7 mouse cellular contexts compared by ENCODE assay signal in the genomic region with DNA sequence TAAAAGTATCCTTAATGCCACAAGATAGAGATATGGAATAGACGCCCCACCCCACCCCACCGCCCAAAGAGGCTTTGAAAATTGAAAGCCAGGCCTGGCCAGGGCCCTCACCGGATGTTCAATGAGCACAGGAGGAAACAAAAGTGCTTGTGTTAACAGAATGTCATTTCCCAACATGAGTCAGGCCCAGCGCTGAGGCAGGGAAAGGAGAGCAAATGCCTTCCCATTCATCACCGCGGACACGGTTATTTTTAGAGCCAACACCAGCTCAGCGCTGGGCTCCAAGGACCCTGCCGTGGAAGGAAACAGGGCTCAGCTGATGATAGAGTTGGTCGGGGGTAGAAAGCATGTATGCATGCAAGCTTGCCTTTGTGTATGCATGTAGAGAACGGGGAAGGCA. TPM values are rescaled to one million over a fixed set of nuclear protein-coding genes. Genes with fewer than 3 reads are reported as not detected.
DNase-seq lines count a peak whose midpoint lies in the region; ATAC-seq and TF ChIP-seq lines count a peak whose summit lies in the region.

No protein-coding gene starts in this region.

- no peak overlapping the region for H3K4me2 ChIP-seq in hindbrain, embryonic 11.5 days (replicated peaks; ENCODE audit: low read depth, low read length)
- H3K4me2 ChIP-seq in liver, embryonic 11.5 days: no peak overlapping the region
- H3K4me2 ChIP-seq in stomach, embryonic 14.5 days (replicated peaks; ENCODE audit: low read depth, low read length): no peak overlapping the region; the same call in 1 of the 2 replicates

- H3K9ac ChIP-seq in hindbrain, embryonic 11.5 days (ENCODE audit: low read depth, low read length): no peak overlapping the region
- H3K9ac ChIP-seq in liver, embryonic 11.5 days (ENCODE audit: low read depth, low read length): no peak overlapping the region
- H3K9ac ChIP-seq in stomach, embryonic 14.5 days (replicated peaks; ENCODE audit: low read depth, low read length): no peak overlapping the region

- TF ChIP-seq POLR2A in embryonic fibroblast, embryonic 13.5 days (IDR thresholded peaks at IDR 0.05; ENCODE audit: low read depth, low read length): 0 out of 2 replicates have a peak, but pooled peaks have one; percentile 11

- DNase-seq in thymus, postnatal 4 days: peak; percentile 49
- no peak for DNase-seq in thymus, adult 18-20 months
- peak; percentile 28 for DNase-seq in hindbrain, embryonic 11.5 days (ENCODE audit: low spot score)
- peak; percentile 39 for DNase-seq in liver, embryonic 11.5 days (ENCODE audit: low spot score)
- DNase-seq in cerebellum, adult 9-11 months: no peak

- H3K4me1 ChIP-seq in embryonic fibroblast, embryonic 13.5 days (ENCODE audit: control insufficient read depth, insufficient read depth, low read length): peaks cover 8% of the 10 kb centered on the region
- no peaks in the 10 kb centered on the region for H3K4me1 ChIP-seq in hindbrain, embryonic 11.5 days (replicated peaks; ENCODE audit: control insufficient read depth, insufficient read depth, low read length)
- peaks cover 8% of the 10 kb centered on the region; the same call in 1 of the 2 replicates for H3K4me1 ChIP-seq in liver, embryonic 11.5 days (replicated peaks; ENCODE audit: control insufficient read depth, insufficient read depth, low read length)
- H3K4me1 ChIP-seq in stomach, embryonic 14.5 days (ENCODE audit: control insufficient read depth, insufficient read depth, low read length): peaks cover 25% of the 10 kb centered on the region

- no peak overlapping the region for H3K4me3 ChIP-seq in embryonic fibroblast, embryonic 13.5 days (ENCODE audit: insufficient read depth, low read length)
- H3K4me3 ChIP-seq in hindbrain, embryonic 11.5 days (ENCODE audit: low read depth, low read length): no peak overlapping the region
- H3K4me3 ChIP-seq in liver, embryonic 11.5 days (ENCODE audit: low read depth, low read length): no peak overlapping the region
- H3K4me3 ChIP-seq in stomach, embryonic 14.5 days (ENCODE audit: low read depth, low read length): no peak overlapping the region

- H3K9me3 ChIP-seq in hindbrain, embryonic 11.5 days (ENCODE audit: control insufficient read depth, low read length): no peaks in the 10 kb centered on the region
- no peaks in the 10 kb centered on the region for H3K9me3 ChIP-seq in liver, embryonic 11.5 days (ENCODE audit: control insufficient read depth, low read length)
- H3K9me3 ChIP-seq in stomach, embryonic 14.5 days (ENCODE audit: control insufficient read depth, low read depth, low read length): no peaks in the 10 kb centered on the region

- no peaks in the 10 kb centered on the region for H3K36me3 ChIP-seq in hindbrain, embryonic 11.5 days (ENCODE audit: control insufficient read depth, insufficient read depth, low read length)
- H3K36me3 ChIP-seq in liver, embryonic 11.5 days (ENCODE audit: control insufficient read depth, insufficient read depth, low read length): no peaks in the 10 kb centered on the region
- H3K36me3 ChIP-seq in stomach, embryonic 14.5 days (ENCODE audit: control insufficient read depth, insufficient read depth, low read length): no peaks in the 10 kb centered on the region

- TF ChIP-seq CTCF in embryonic fibroblast, embryonic 13.5 days (IDR thresholded peaks at IDR 0.05; ENCODE audit: borderline replicate concordance, insufficient read depth, low read length): no peak

- ATAC-seq in hindbrain, embryonic 11.5 days (ENCODE audit: low FRiP score): peak; percentile 49; the same call in 1 of the 2 replicates
- 0 out of 2 replicates have a peak, but pooled peaks have one; percentile 15 for ATAC-seq in liver, embryonic 11.5 days (replicated peaks; ENCODE audit: low FRiP score)
- peak; percentile 10; the same call in 1 of the 2 replicates for ATAC-seq in stomach, embryonic 14.5 days (ENCODE audit: insufficient number of reproducible peaks, insufficient read depth, low FRiP score, low read depth)

- 34% methylated on average over 11 of the region's 11 CpGs for WGBS in hindbrain, embryonic 11.5 days
- WGBS in liver, embryonic 11.5 days: 49% methylated on average over 11 of the region's 11 CpGs
- 16% methylated on average over 11 of the region's 11 CpGs for WGBS in stomach, embryonic 14.5 days

- no peaks in the 10 kb centered on the region for H3K27me3 ChIP-seq in hindbrain, embryonic 11.5 days (ENCODE audit: control insufficient read depth, insufficient read depth, low read length)
- H3K27me3 ChIP-seq in liver, embryonic 11.5 days (replicated peaks; ENCODE audit: control insufficient read depth, insufficient read depth, low read length): no peaks in the 10 kb centered on the region
- no peaks in the 10 kb centered on the region for H3K27me3 ChIP-seq in stomach, embryonic 14.5 days (ENCODE audit: control insufficient read depth, insufficient read depth, low read length)

- peak overlapping the region; percentile 95 for H3K27ac ChIP-seq in embryonic fibroblast, embryonic 13.5 days (ENCODE audit: insufficient read depth, low read length)
- H3K27ac ChIP-seq in hindbrain, embryonic 11.5 days (ENCODE audit: low read depth, low read length): no peak overlapping the region
- H3K27ac ChIP-seq in liver, embryonic 11.5 days (ENCODE audit: low read depth, low read length): peak overlapping the region; percentile 36; the same call in 1 of the 2 replicates
- H3K27ac ChIP-seq in stomach, embryonic 14.5 days (ENCODE audit: low read length): peak overlapping the region; percentile 84; the same call in 1 of the 2 replicates

RNA-seq across cellular contexts. Expression of gene Lclat1, which starts 40.4 kb away (rescaled TPM):
- polyA plus RNA-seq in embryonic fibroblast, embryonic 13.5 days (2011; ENCODE audit: insufficient read length, low read depth, missing spikeins): 73.4 and 86.8 TPM in 2 replicates
- polyA plus RNA-seq in hindbrain, embryonic 11.5 days (2014; fragmentation: Nextera tagmentation; extraction: Ambion mirVana): 16.7 and 17.2 TPM in 2 replicates
- polyA plus RNA-seq in liver, embryonic 11.5 days (2014; fragmentation: Nextera tagmentation; extraction: Ambion mirVana): 11.4 and 13.3 TPM in 2 replicates
- 20.0 and 22.2 TPM in 2 replicates for polyA plus RNA-seq in stomach, embryonic 14.5 days (2014; fragmentation: Nextera tagmentation; extraction: Ambion mirVana)

Comparison
In these comparisons a context has a peak if more than half of its experiments do, and no peak if none do; other contexts are left out.
1. DNase-seq: peak in thymus, postnatal 4 days (single experiment), hindbrain, embryonic 11.5 days (single experiment) and liver, embryonic 11.5 days (single experiment); none in thymus, adult 18-20 months (0 of 2) and cerebellum, adult 9-11 months (single experiment).
2. Peak in every context shown above with its lines, with median percentiles within 50 percentile points of each other: ATAC-seq.